Mouse (Mus musculus) olfactory bulb, adult 2 months (tissue): ENCODE data around the gene Lrrc75b.

Source experiments
- CTCF ChIP-seq: fragments of 200-500 bp; IDR thresholded peaks from 2 replicates; pipeline ENCODE4 v1.5.1; 2012; ENCODE audit warnings: low read depth, mild to moderate bottlenecking, low read length, moderate library complexity; ENCODE audit not compliant: insufficient read depth
- POLR2A ChIP-seq: fragments of 200-500 bp; IDR thresholded peaks from 2 replicates; pipeline ENCODE4 v1.6.1; 2012; ENCODE audit warnings: mild to moderate bottlenecking, low read depth, low read length, moderate library complexity; ENCODE audit not compliant: insufficient read depth

DNA sequence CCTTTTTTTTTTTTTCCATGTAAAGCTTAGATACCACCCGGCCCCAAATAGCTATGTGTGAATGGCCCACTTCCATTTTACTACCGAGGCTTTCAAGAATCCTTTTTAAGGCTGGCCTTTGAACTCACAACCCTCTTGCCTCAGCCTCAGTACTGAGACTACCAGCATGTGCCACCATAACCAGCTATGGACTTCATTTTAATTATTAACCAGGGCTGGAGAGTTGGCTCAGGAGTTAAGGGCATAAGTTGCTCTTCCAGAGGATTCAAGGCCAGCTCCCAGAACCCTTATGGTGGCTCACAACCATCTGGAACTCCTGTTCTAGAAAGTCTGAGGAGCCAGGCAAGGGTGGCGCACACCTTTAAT is 55.0 kb downstream of the Lrrc75b start:
- TF ChIP-seq POLR2A = no peak
- TF ChIP-seq CTCF = no peak
